27 mouse cellular contexts compared by ENCODE assay signal in genomic region chr6:108557576-108558322, GRCm38 (mm10).
DNase-seq lines count a peak whose midpoint lies in the region; ATAC-seq and TF ChIP-seq lines count a peak whose summit lies in the region.
"Had no signal": no experiment of that assay in that cellular context is flagged by ENCODE, and none has a peak within 500 bp of the region (broad histone marks: within the 10 kb centered on the region; RNA-seq: fewer than 3 reads in every experiment).

No protein-coding gene starts in this region.

- no peak for DNase-seq in liver, embryonic 14.5 days (ENCODE audit: low read depth in 3 of 3, low spot score in 3 of 3)
- DNase-seq in liver: no peak
- peak; percentile 70 for DNase-seq in CH12.LX (ENCODE audit: extremely low read depth)
- DNase-seq in ZHBTc4 (ENCODE audit: low read depth, low spot score): peak; percentile 38
- peak; percentile 53 for DNase-seq in telencephalon, adult 2 months (ENCODE audit: low read depth, low spot score)
- DNase-seq in heart, adult 9 months (ENCODE audit: low spot score in 2 of 2): no peak
- DNase-seq in natural killer cell, adult 2 months (ENCODE audit: low spot score in 2 of 2): no peak
- DNase-seq: cerebellum, adult 18-20 months; cerebellum, postnatal 25 days; embryo, embryonic 11 days; gastrocnemius, postnatal 25 days; heart, adult 2 months; kidney, adult 2 months; layer of hippocampus, postnatal 36 days; liver, embryonic 13.5 days; lung, postnatal 36 days; midbrain, embryonic 14.5 days; right cerebral cortex, postnatal 14 days had no signal

- no peaks in the 10 kb centered on the region; a peak in 1 of 4 replicates for H3K4me1 ChIP-seq in liver, embryonic 14.5 days (replicated peaks; ENCODE audit: control insufficient read depth in 2 of 2, insufficient read depth in 2 of 2, low read length in 1 of 2)
- H3K4me1 ChIP-seq in CH12.LX (ENCODE audit: control insufficient read depth in 1 of 2, insufficient read depth in 2 of 2): peaks cover 30 to 57% of the 10 kb centered on the region in 2 experiments
- H3K4me1 ChIP-seq: forebrain, embryonic 15.5 days; hindbrain, embryonic 12.5 days; limb, embryonic 13.5 days; liver, embryonic 13.5 days; lung, embryonic 15.5 days; neural tube, embryonic 13.5 days had no signal

- no peak overlapping the region for H3K9ac ChIP-seq in liver, embryonic 14.5 days (replicated peaks)
- no peak overlapping the region for H3K9ac ChIP-seq in CH12.LX (ENCODE audit: insufficient read depth, low read depth)
- H3K9ac ChIP-seq: forebrain, embryonic 15.5 days; hindbrain, embryonic 12.5 days; limb, embryonic 13.5 days; liver, embryonic 13.5 days; lung, embryonic 15.5 days; neural tube, embryonic 13.5 days had no signal

- no peaks in the 10 kb centered on the region for H3K36me3 ChIP-seq in liver, embryonic 14.5 days (replicated peaks; ENCODE audit: control insufficient read depth, insufficient read depth, low read depth)
- peaks cover 0 to 6% of the 10 kb centered on the region in 2 experiments for H3K36me3 ChIP-seq in CH12.LX (replicated peaks in 1 of 2; ENCODE audit: control insufficient read depth in 1 of 2, insufficient read depth in 1 of 2, low read length in 1 of 2)
- H3K36me3 ChIP-seq: forebrain, embryonic 15.5 days; hindbrain, embryonic 12.5 days; limb, embryonic 13.5 days; liver, embryonic 13.5 days; lung, embryonic 15.5 days; neural tube, embryonic 13.5 days had no signal

- no peak overlapping the region for H3K4me3 ChIP-seq in liver, embryonic 14.5 days (ENCODE audit: insufficient read depth in 1 of 2, low read depth in 2 of 2, low read length in 2 of 2)
- no peak overlapping the region for H3K4me3 ChIP-seq in CH12.LX (replicated peaks in 1 of 3; ENCODE audit: low read depth in 2 of 3, low read length in 2 of 3, poor library complexity in 1 of 3)
- H3K4me3 ChIP-seq: forebrain, embryonic 15.5 days; heart, adult 2 months; hindbrain, embryonic 12.5 days; limb, embryonic 13.5 days; liver, embryonic 13.5 days; lung, embryonic 15.5 days; neural tube, embryonic 13.5 days had no signal

- H3K27me3 ChIP-seq in liver, embryonic 14.5 days (ENCODE audit: control insufficient read depth, insufficient read depth, low read length): no peaks in the 10 kb centered on the region
- H3K27me3 ChIP-seq in CH12.LX (replicated peaks): no peaks in the 10 kb centered on the region
- H3K27me3 ChIP-seq: forebrain, embryonic 15.5 days; hindbrain, embryonic 12.5 days; limb, embryonic 13.5 days; liver, embryonic 13.5 days; lung, embryonic 15.5 days; neural tube, embryonic 13.5 days had no signal

- no peak for TF ChIP-seq RAD21 in CH12.LX (IDR thresholded peaks at IDR 0.05; ENCODE audit: low read depth, low read length)

- H3K27ac ChIP-seq in liver, embryonic 14.5 days: no peak overlapping the region
- H3K27ac ChIP-seq in CH12.LX (ENCODE audit: insufficient read depth, low read depth): peak overlapping the region; percentile 37; the same call in 1 of the 2 replicates
- H3K27ac ChIP-seq: forebrain, embryonic 15.5 days; heart, adult 2 months; hindbrain, embryonic 12.5 days; kidney, postnatal 0 days; limb, embryonic 13.5 days; liver, embryonic 13.5 days; lung, embryonic 15.5 days; neural tube, embryonic 13.5 days; stomach, postnatal 0 days had no signal

- H3K9me3 ChIP-seq in liver, embryonic 14.5 days (ENCODE audit: control insufficient read depth, low read length): no peaks in the 10 kb centered on the region
- H3K9me3 ChIP-seq in CH12.LX (replicated peaks; ENCODE audit: low read length): peaks cover 5% of the 10 kb centered on the region
- H3K9me3 ChIP-seq: forebrain, embryonic 15.5 days; hindbrain, embryonic 12.5 days; limb, embryonic 13.5 days; liver, embryonic 13.5 days; lung, embryonic 15.5 days; neural tube, embryonic 13.5 days had no signal

- H3K79me2 ChIP-seq in CH12.LX (replicated peaks; ENCODE audit: control insufficient read depth, extremely low read depth, insufficient read depth, poor library complexity, severe bottlenecking): no peaks in the 10 kb centered on the region

- no peak overlapping the region for H3K4me2 ChIP-seq in liver, embryonic 14.5 days (ENCODE audit: low read depth)
- no peak overlapping the region; the same call in 1 of the 2 replicates for H3K4me2 ChIP-seq in CH12.LX (ENCODE audit: insufficient read depth, low read depth, poor library complexity, severe bottlenecking)
- H3K4me2 ChIP-seq: forebrain, embryonic 15.5 days; hindbrain, embryonic 12.5 days; limb, embryonic 13.5 days; liver, embryonic 13.5 days; lung, embryonic 15.5 days; neural tube, embryonic 13.5 days had no signal

- no peak for TF ChIP-seq POLR2A in CH12.LX (IDR thresholded peaks at IDR 0.05; ENCODE audit: low read depth, low read length)

- in situ Hi-C loops in CH12.LX (cut with MboI; ENCODE audit: low pct_ligation_motif_present, low pct_unique_long_range_greater_than_20kb, low sequenced_read_pairs): no loop called here

- TF ChIP-seq EP300 in liver, embryonic 14.5 days (IDR thresholded peaks at IDR 0.05; ENCODE audit: low read depth): no peak
- no peak for TF ChIP-seq EP300 in CH12.LX (IDR thresholded peaks at IDR 0.05; ENCODE audit: low read length)

- ATAC-seq in liver, embryonic 14.5 days (ENCODE audit: insufficient read depth): peak; percentile 47; the same call in 1 of the 2 replicates
- ATAC-seq: CD4-positive, CD25-positive, alpha-beta regulatory T cell, adult 4 months; forebrain, embryonic 15.5 days; inflammation-experienced regulatory T-cells, adult 6 months had no signal

- TF ChIP-seq CTCF in liver, embryonic 14.5 days (IDR thresholded peaks at IDR 0.05; ENCODE audit: low read depth): no peak
- no peak for TF ChIP-seq CTCF in CH12.LX (conservative IDR thresholded peaks at IDR 0.05 in 1 of 2, IDR thresholded peaks at IDR 0.05 in 1 of 2; ENCODE audit: low read depth in 2 of 2, low read length in 2 of 2)

- dilution Hi-C loops in CH12.LX (cut with MboI; ENCODE audit: extremely low pct_ligation_motif_present, extremely low pct_unique_long_range_greater_than_20kb, low sequenced_read_pairs): no loop called here

- WGBS in liver, embryonic 14.5 days (ENCODE audit: insufficient replicate concordance): 75% methylated on average over 4 of the region's 4 CpGs

TF ChIP-seq in CH12.LX, 34 proteins besides CTCF, POLR2A, EP300 and RAD21:
- no peak for TF ChIP-seq KAT2A (IDR thresholded peaks at IDR 0.05; ENCODE audit: insufficient replicate concordance, low read length)
- TF ChIP-seq MAFK (IDR thresholded peaks at IDR 0.05; ENCODE audit: insufficient replicate concordance, low read length): 0 out of 2 replicates have a peak, but pooled peaks have one; percentile 15
- 0 out of 2 replicates have a peak, but pooled peaks have one; percentile 46 for TF ChIP-seq TBP (conservative IDR thresholded peaks at IDR 0.05; ENCODE audit: low read depth, low read length)

Comparison
In these comparisons a context has a peak if more than half of its experiments do, and no peak if none do; other contexts are left out.
1. DNase-seq: peak in CH12.LX (single experiment), ZHBTc4 (single experiment) and telencephalon, adult 2 months (single experiment); none in liver, embryonic 14.5 days (0 of 3), liver (single experiment), heart, adult 9 months (0 of 2) and natural killer cell, adult 2 months (0 of 2).